ENCODE assay signal across 15 mouse cellular contexts in the genomic region with DNA sequence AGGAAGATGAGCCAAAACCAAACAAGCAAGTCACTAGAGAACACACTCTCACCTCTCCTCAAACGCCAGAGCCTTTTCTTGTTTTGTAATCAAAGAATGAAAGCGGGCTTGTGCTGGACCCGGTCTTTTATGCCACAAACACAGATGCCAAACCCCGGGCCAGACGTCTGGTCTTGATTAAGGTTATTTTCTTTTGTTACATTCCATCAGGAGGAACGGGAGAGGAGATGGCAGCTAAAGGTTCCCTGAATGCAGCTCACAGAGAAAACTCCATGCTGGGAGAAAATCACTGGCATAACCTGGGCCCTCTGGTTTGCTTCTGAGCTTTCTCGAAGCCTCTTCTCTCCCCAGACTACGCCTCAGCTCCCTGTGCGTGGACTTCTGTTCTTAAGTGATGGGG. TPM values are rescaled to one million over a fixed set of nuclear protein-coding genes. Genes with fewer than 3 reads are reported as not detected.
A peak's percentile ranks its signal among the peaks of the same experiment; 100 is the strongest.
DNase-seq lines count a peak whose midpoint lies in the region; ATAC-seq and TF ChIP-seq lines count a peak whose summit lies in the region.
"Had no signal": no experiment of that assay in that cellular context is flagged by ENCODE, and none has a peak within 500 bp of the region (broad histone marks: within the 10 kb centered on the region; RNA-seq: fewer than 3 reads in every experiment).

No protein-coding gene starts in this region.

- no peak overlapping the region for H3K4me2 ChIP-seq in lung, embryonic 15.5 days
- H3K4me2 ChIP-seq in embryonic facial prominence, embryonic 14.5 days (ENCODE audit: low read depth, low read length) = no peak overlapping the region
- H3K4me2 ChIP-seq in neural tube, embryonic 13.5 days = no peak overlapping the region

- no peak for ATAC-seq in lung, embryonic 15.5 days (ENCODE audit: borderline replicate concordance, extremely low read depth, low FRiP score, low TSS enrichment)
- no peak for ATAC-seq in embryonic facial prominence, embryonic 14.5 days (ENCODE audit: low read depth)
- no peak for ATAC-seq in neural tube, embryonic 13.5 days (ENCODE audit: low read depth)
- ATAC-seq: forebrain, embryonic 14.5 days had no signal

- H3K27me3 ChIP-seq in lung, embryonic 15.5 days = no peaks in the 10 kb centered on the region
- H3K27me3 ChIP-seq in embryonic facial prominence, embryonic 14.5 days (replicated peaks; ENCODE audit: control insufficient read depth, insufficient read depth, low read length) = no peaks in the 10 kb centered on the region
- H3K27me3 ChIP-seq in neural tube, embryonic 13.5 days = no peaks in the 10 kb centered on the region

- no peak overlapping the region for H3K4me3 ChIP-seq in gastrocnemius, adult 2 months
- no peak overlapping the region for H3K4me3 ChIP-seq in lung, embryonic 15.5 days
- no peak overlapping the region for H3K4me3 ChIP-seq in embryonic facial prominence, embryonic 14.5 days (ENCODE audit: low read depth, low read length)
- no peak overlapping the region for H3K4me3 ChIP-seq in neural tube, embryonic 13.5 days
- H3K4me3 ChIP-seq: left cerebral cortex, adult 2 months had no signal

- TF ChIP-seq CTCF in gastrocnemius, adult 2 months (IDR thresholded peaks at IDR 0.05) = no peak

- H3K9me3 ChIP-seq in lung, embryonic 15.5 days = no peaks in the 10 kb centered on the region
- no peaks in the 10 kb centered on the region for H3K9me3 ChIP-seq in embryonic facial prominence, embryonic 14.5 days (ENCODE audit: control insufficient read depth, low read length)
- no peaks in the 10 kb centered on the region for H3K9me3 ChIP-seq in neural tube, embryonic 13.5 days
- H3K9me3 ChIP-seq: G1E had no signal

- DNase-seq in gastrocnemius, adult 2 months = no peak
- DNase-seq in gastrocnemius, postnatal 4 days (ENCODE audit: low spot score in 2 of 2) = no peak
- no peak for DNase-seq in lung, postnatal 10 days
- DNase-seq in embryonic facial prominence, embryonic 14.5 days (ENCODE audit: low spot score) = peak; percentile 75
- no peak for DNase-seq in left cerebral cortex, adult 8-10 months (ENCODE audit: low spot score in 2 of 2)
- no peak for DNase-seq in left cerebral cortex, adult 9 months (ENCODE audit: low spot score in 2 of 2)
- DNase-seq: B cell, adult 2 months; cerebellum, postnatal 10 days; kidney, postnatal 36 days; thymus, postnatal 36 days had no signal

- intact Hi-C loops in gastrocnemius, adult 2 months (cut with DNase I) = no loop called here

- no peaks in the 10 kb centered on the region for H3K36me3 ChIP-seq in lung, embryonic 15.5 days
- no peaks in the 10 kb centered on the region for H3K36me3 ChIP-seq in embryonic facial prominence, embryonic 14.5 days (ENCODE audit: control insufficient read depth, insufficient read depth, low read length)
- no peaks in the 10 kb centered on the region for H3K36me3 ChIP-seq in neural tube, embryonic 13.5 days
- H3K36me3 ChIP-seq: G1E had no signal

- WGBS in lung, embryonic 15.5 days = 52% methylated on average over 9 of the region's 9 CpGs
- WGBS in embryonic facial prominence, embryonic 14.5 days = 20% methylated on average over 9 of the region's 9 CpGs
- 48% methylated on average over 9 of the region's 9 CpGs for WGBS in neural tube, embryonic 13.5 days

- H3K27ac ChIP-seq in gastrocnemius, adult 2 months = peak overlapping the region; percentile 49; the same call in 1 of the 2 replicates
- peak overlapping the region; percentile 8; the same call in 1 of the 2 replicates for H3K27ac ChIP-seq in lung, embryonic 15.5 days
- peak overlapping the region; percentile 76 for H3K27ac ChIP-seq in embryonic facial prominence, embryonic 14.5 days (replicated peaks; ENCODE audit: low read depth, low read length)
- peak overlapping the region; percentile 24; the same call in 1 of the 2 replicates for H3K27ac ChIP-seq in neural tube, embryonic 13.5 days (replicated peaks)
- H3K27ac ChIP-seq: left cerebral cortex, adult 2 months had no signal

- no peak overlapping the region for H3K9ac ChIP-seq in lung, embryonic 15.5 days
- no peak overlapping the region; the same call in 1 of the 2 replicates for H3K9ac ChIP-seq in embryonic facial prominence, embryonic 14.5 days (ENCODE audit: low read depth, low read length)
- peak overlapping the region; percentile 17; the same call in 1 of the 2 replicates for H3K9ac ChIP-seq in neural tube, embryonic 13.5 days

- H3K4me1 ChIP-seq in lung, embryonic 15.5 days = peaks cover 48% of the 10 kb centered on the region
- H3K4me1 ChIP-seq in embryonic facial prominence, embryonic 14.5 days (ENCODE audit: control insufficient read depth, insufficient read depth, low read length) = peaks cover 51% of the 10 kb centered on the region
- peaks cover 46% of the 10 kb centered on the region for H3K4me1 ChIP-seq in neural tube, embryonic 13.5 days (replicated peaks)

RNA-seq across cellular contexts. Expression of gene Nxn, which starts 55.9 kb away (rescaled TPM):
- 10 to 100 TPM; 42.0 to 49.3 TPM for total RNA-seq in gastrocnemius, adult 2 months (2021)
- total RNA-seq in gastrocnemius, postnatal 4 days (2021) = 10 to 100 TPM; 59.8 to 60.9 TPM
- 24.0 and 24.4 TPM in 2 replicates for polyA plus RNA-seq in lung, embryonic 15.5 days (2015; fragmentation: Nextera tagmentation; extraction: Ambion mirVana)
- 63.8 and 70.2 TPM in 2 replicates for polyA plus RNA-seq in embryonic facial prominence, embryonic 14.5 days (2014; fragmentation: Nextera tagmentation; extraction: Ambion mirVana)
- polyA plus RNA-seq in neural tube, embryonic 13.5 days (2015; fragmentation: Nextera tagmentation; extraction: Ambion mirVana) = 36.4 and 38.7 TPM in 2 replicates
- total RNA-seq in left cerebral cortex, adult 8-10 months (2022) = 10 to 100 TPM in 3 of 4 experiments, 1 to 10 TPM in 1; 9.5 to 12.5 (median 10.9) TPM

Comparison
In these comparisons a context has a peak if more than half of its experiments do, and no peak if none do; other contexts are left out.
1. H3K27ac ChIP-seq: peak in every context shown above with its lines; median percentile 76 in embryonic facial prominence, embryonic 14.5 days; 49 in gastrocnemius, adult 2 months; 24 in neural tube, embryonic 13.5 days; 8 in lung, embryonic 15.5 days.